Mouse (Mus musculus): Measurements from ENCODE around the gene Bmp2k.

DNA sequence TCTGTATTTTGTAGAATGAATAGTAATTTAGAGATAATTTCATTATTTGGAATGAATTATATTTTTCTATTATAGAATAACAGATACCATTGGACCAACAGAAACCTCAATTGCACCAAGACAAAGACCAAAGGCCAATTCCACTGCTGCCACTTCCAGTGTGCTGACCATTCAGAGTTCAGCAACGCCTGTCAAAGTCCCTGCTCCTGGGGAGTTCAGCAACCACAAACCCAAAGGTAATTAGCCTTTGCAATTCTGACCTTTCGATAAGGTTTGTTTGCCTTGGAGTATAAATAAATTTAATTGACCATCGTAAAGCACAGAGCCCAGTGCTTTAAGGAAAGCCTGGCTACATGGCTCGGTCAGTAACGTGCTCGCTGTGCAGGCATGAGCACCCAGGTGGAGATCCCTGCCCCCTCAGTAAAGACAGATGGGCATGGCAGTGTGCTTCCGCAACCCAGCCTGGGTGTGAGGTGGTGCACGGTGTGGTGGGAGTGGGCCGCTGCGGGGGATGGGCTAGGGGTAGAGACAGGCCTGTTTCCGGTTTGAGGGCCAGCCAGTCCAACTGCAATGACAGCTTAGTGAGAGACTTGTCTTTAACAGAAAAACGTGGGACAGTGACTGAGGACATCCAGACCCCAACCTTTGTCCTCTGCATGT is 59.4 kb downstream of the Bmp2k start:
- no peak for TF ChIP-seq CTCF (IDR thresholded peaks at IDR 0.05; ENCODE audit: low read depth)
- no peak for TF ChIP-seq EP300 (IDR thresholded peaks at IDR 0.05; ENCODE audit: low read depth)
